8 mouse cellular contexts compared by ENCODE assay signal in genomic region chr1:140245876-140246597, GRCm38 (mm10). TPM values are rescaled to one million over a fixed set of nuclear protein-coding genes. Genes with fewer than 3 reads are reported as not detected.
DNase-seq lines count a peak whose midpoint lies in the region; ATAC-seq and TF ChIP-seq lines count a peak whose summit lies in the region.

Gene Kcnt2, plus strand, starts transcription at chr1:140246158.

- no peak for TF ChIP-seq CTCF in E14TG2a.4 (conservative IDR thresholded peaks at IDR 0.05; ENCODE audit: low read length)

- H3K36me3 ChIP-seq in E14TG2a.4 (ENCODE audit: insufficient read depth, low read length), result no peaks in the 10 kb centered on the region
- no peaks in the 10 kb centered on the region for H3K36me3 ChIP-seq in intestine, embryonic 14.5 days (ENCODE audit: control insufficient read depth, insufficient read depth, low read length)
- H3K36me3 ChIP-seq in midbrain, embryonic 14.5 days (ENCODE audit: control insufficient read depth, insufficient read depth, low read length), result no peaks in the 10 kb centered on the region

- H3K9me3 ChIP-seq in E14TG2a.4 (ENCODE audit: low read length), result no peaks in the 10 kb centered on the region
- no peaks in the 10 kb centered on the region for H3K9me3 ChIP-seq in intestine, embryonic 14.5 days (ENCODE audit: control insufficient read depth, low read length)
- no peaks in the 10 kb centered on the region for H3K9me3 ChIP-seq in midbrain, embryonic 14.5 days (ENCODE audit: control insufficient read depth, low read length)

- peak within 1 kb of the TSS; percentile 85 for H3K4me3 ChIP-seq in E14TG2a.4 (replicated peaks; ENCODE audit: low read length)
- peak within 1 kb of the TSS; percentile 51 for H3K4me3 ChIP-seq in intestine, embryonic 14.5 days (ENCODE audit: low read depth, low read length)
- H3K4me3 ChIP-seq in midbrain, embryonic 14.5 days (replicated peaks; ENCODE audit: low read depth, low read length), result peak within 1 kb of the TSS; percentile 59

- intact Hi-C loops in left cerebral cortex, postnatal 36 days (cut with DNase I), result loop anchor here (10.0 kb wide), 1 partner anchor 249 kb away; no protein-coding TSS in a partner anchor

- H3K27me3 ChIP-seq in E14TG2a.4 (ENCODE audit: insufficient read depth, low read length), result no peaks in the 10 kb centered on the region
- H3K27me3 ChIP-seq in intestine, embryonic 14.5 days (replicated peaks; ENCODE audit: control insufficient read depth, insufficient read depth, low read length), result no peaks in the 10 kb centered on the region
- no peaks in the 10 kb centered on the region for H3K27me3 ChIP-seq in midbrain, embryonic 14.5 days (ENCODE audit: control insufficient read depth, insufficient read depth, low read length)

- H3K4me2 ChIP-seq in intestine, embryonic 14.5 days (ENCODE audit: low read length), result peak within 1 kb of the TSS; percentile 79
- peak within 1 kb of the TSS; percentile 72 for H3K4me2 ChIP-seq in midbrain, embryonic 14.5 days (ENCODE audit: low read length)

- DNase-seq in brain, adult 2 months (ENCODE audit: low read depth, low spot score), result peak; percentile 69
- DNase-seq in gastrocnemius, postnatal 25 days, result peak; percentile 55
- DNase-seq in intestine, embryonic 14.5 days (ENCODE audit: low spot score), result no peak
- peak; percentile 66 to 77 for DNase-seq in left cerebral cortex, postnatal 36 days (ENCODE audit: low spot score in 2 of 2)
- DNase-seq in midbrain, embryonic 14.5 days, result peak; percentile 51
- DNase-seq in urinary bladder, postnatal 25 days (ENCODE audit: low spot score), result peak; percentile 43
- DNase-seq in T-cell, adult 2 months (ENCODE audit: low spot score), result no peak

- H3K9ac ChIP-seq in intestine, embryonic 14.5 days (ENCODE audit: low read length), result peak within 1 kb of the TSS; percentile 32
- H3K9ac ChIP-seq in midbrain, embryonic 14.5 days (replicated peaks; ENCODE audit: low read length), result peak within 1 kb of the TSS; percentile 50

- WGBS in intestine, embryonic 14.5 days, result 1% methylated on average over 21 of the region's 21 CpGs
- under 1% methylated on average over 21 of the region's 21 CpGs for WGBS in midbrain, embryonic 14.5 days

- ATAC-seq in intestine, embryonic 14.5 days (replicated peaks; ENCODE audit: low FRiP score, low TSS enrichment, low read depth), result peak; percentile 51
- peak; percentile 57; the same call in 1 of the 2 replicates for ATAC-seq in midbrain, embryonic 14.5 days (ENCODE audit: low FRiP score, low TSS enrichment)

- no peak within 1 kb of the TSS for H3K27ac ChIP-seq in intestine, embryonic 14.5 days (ENCODE audit: low read depth)
- no peak within 1 kb of the TSS for H3K27ac ChIP-seq in midbrain, embryonic 14.5 days (replicated peaks; ENCODE audit: low read depth, low read length)

- H3K4me1 ChIP-seq in E14TG2a.4 (replicated peaks; ENCODE audit: low read depth, low read length), result peaks cover 11% of the 10 kb centered on the region
- no peaks in the 10 kb centered on the region for H3K4me1 ChIP-seq in intestine, embryonic 14.5 days (replicated peaks; ENCODE audit: control insufficient read depth, insufficient read depth, low read length)
- no peaks in the 10 kb centered on the region for H3K4me1 ChIP-seq in midbrain, embryonic 14.5 days (ENCODE audit: control insufficient read depth, insufficient read depth, low read length)

RNA-seq across cellular contexts. Expression of gene Kcnt2, which starts in this region (rescaled TPM):
- under 1 TPM; 0.27 to 0.41 TPM for total RNA-seq in gastrocnemius, postnatal 25 days (2021)
- 4.8 and 5.1 TPM in 2 replicates for polyA plus RNA-seq in intestine, embryonic 14.5 days (2014; fragmentation: Nextera tagmentation; extraction: Ambion mirVana)
- 10 to 100 TPM; 47.6 to 53.1 TPM for total RNA-seq in left cerebral cortex, postnatal 36 days (2021)
- 2.6 TPM in 2 replicates for polyA plus RNA-seq in midbrain, embryonic 14.5 days (2014; fragmentation: Nextera tagmentation; extraction: Ambion mirVana)

Comparison
In these comparisons a context has a peak if more than half of its experiments do, and no peak if none do; other contexts are left out.
1. RNA of gene Kcnt2 (total RNA-seq): 47.6 to 53.1 TPM in left cerebral cortex, postnatal 36 days; 0.27 to 0.41 TPM in gastrocnemius, postnatal 25 days; every median in the first group is over 10 times any median in the second.
2. Peak in DNase-seq in gastrocnemius, postnatal 25 days; RNA of the gene not detected or under 1 TPM.
3. DNase-seq: peak in brain, adult 2 months (single experiment), left cerebral cortex, postnatal 36 days (2 of 2), midbrain, embryonic 14.5 days (single experiment) and urinary bladder, postnatal 25 days (single experiment); none in intestine, embryonic 14.5 days (single experiment) and T-cell, adult 2 months (single experiment).
4. Peak in every context shown above with its lines, with median percentiles within 50 percentile points of each other: H3K4me3 ChIP-seq.